Mouse (Mus musculus): ENCODE measurements at regions not wholly inside any gene's neighbourhood (a gene's known extent, or its start where the extent isn't known, plus 50 kb on each side); places are given as distances from the start of the nearest gene placed in this dataset.
A peak's percentile ranks its signal among the peaks of the same experiment; 100 is the strongest.

- peak; percentile 9 for DNase-seq (ENCODE audit: low spot score)
Observed at GRCm38 (mm10) chr1:90288892-90289731, 85.3 kb downstream of the Ackr3 start.

DNA sequence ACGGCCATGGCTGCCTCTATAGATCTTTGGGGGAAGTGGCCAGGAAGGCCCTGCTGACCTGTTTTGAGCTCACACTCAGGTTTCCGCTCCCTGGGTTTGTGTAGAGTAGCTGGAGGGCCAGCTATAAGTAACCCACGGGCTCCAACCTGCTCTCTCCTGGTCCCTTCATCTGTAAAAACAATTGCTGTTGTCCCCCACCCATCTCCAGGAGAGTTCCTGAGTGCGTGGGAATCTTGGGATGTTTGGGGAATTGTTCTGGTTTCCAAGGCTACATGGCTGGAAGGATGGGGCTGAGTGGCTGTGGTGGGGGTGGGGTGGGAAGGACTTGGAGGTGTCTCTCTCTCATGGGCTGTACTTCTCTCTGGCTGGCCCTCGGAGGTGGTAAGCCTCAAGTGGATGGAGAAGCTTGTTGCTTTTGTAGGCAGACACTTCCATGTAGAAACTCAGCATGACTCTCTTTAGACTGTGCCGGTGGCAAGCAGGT, 86.0 kb downstream of the Ackr3 start:
- DNase-seq (ENCODE audit: low spot score): no peak

DNA sequence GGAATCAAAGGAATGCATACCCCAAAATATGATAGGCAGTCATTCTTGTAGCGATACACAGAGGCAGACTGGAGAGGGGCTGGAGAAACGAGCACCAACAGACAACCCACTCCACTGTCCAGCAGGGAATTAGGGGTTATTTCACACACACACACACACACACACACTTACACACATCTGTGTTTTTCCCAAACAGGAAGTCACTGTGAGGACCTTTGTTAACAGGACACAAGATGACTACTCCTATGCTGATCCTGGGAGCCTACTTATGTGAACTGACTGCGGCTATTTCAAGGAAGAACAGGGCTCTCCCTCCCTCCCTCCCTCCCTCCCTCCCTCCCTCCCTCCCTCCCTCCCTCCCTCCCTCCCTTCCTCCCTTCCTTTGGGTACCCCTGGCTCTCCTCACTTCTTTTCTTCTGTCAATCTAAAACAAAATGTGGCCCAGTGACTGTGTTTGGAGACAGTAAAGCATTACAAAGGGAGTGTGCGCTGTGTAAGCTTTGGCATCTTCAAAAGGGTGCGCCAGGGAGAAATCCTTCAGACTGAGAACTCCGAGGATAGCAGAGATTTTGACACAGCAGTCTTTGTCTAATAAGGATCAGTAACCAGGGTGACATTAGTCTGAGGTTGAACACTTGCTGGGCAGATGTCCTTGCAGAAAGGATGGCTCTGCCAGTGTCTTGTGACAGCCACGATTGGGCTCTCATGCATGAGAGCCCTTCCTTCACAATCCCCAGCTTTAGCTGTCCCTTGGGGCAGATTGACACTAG, 86.8 kb downstream of the Ackr3 start:
- DNase-seq (ENCODE audit: low spot score): no peak

GRCm38 (mm10) chr1:90291256-90291655, 87.5 kb downstream of the Ackr3 start:
- no peak for DNase-seq (ENCODE audit: low spot score)

GRCm38 (mm10) chr1:90297751-90298150, 94.0 kb downstream of the Ackr3 start:
- DNase-seq (ENCODE audit: low spot score): no peak

DNA sequence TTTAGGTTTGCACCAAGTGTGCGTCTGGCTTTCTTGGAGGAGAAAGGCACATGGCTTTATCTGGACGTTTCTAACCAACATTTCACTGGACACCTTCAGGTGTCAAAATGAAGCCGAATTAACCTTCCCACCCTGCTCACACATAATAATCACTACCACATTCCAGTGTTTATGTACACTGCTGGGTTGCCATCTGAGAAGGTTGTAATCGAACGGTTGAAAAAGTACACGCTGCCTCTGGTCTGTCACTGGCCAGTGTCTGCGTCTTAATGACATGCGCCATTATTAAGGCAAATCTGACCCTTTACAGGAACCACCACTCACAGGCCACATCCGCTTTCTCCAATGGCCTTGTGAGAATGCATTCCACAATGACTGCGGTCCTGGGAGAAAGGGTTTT, 96.4 kb downstream of the Ackr3 start:
- DNase-seq (ENCODE audit: low spot score): no peak

DNA sequence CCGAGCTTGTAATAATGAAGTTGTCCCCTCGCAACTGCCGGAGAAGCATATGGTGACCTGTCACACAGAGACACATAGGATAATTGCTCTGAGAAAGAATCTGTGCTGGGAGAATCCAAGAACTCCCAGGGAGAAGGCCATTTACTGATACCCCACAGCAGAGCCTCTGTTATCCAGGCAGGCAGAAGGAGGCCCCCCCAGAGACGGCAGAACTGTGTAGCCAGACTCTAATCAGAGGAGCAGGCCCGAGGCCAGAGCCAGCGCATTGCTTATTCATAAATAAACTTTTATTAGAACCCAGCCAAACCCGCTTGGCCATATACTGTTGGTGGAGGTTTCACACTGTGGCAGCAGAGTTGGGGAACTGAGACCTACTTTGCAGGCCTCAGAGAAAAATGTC, 100.6 kb downstream of the Ackr3 start:
- DNase-seq (ENCODE audit: low spot score): no peak

- no peak for DNase-seq (ENCODE audit: low spot score)
Observed at GRCm38 (mm10) chr1:90311016-90311415, 107.2 kb downstream of the Ackr3 start.

DNA sequence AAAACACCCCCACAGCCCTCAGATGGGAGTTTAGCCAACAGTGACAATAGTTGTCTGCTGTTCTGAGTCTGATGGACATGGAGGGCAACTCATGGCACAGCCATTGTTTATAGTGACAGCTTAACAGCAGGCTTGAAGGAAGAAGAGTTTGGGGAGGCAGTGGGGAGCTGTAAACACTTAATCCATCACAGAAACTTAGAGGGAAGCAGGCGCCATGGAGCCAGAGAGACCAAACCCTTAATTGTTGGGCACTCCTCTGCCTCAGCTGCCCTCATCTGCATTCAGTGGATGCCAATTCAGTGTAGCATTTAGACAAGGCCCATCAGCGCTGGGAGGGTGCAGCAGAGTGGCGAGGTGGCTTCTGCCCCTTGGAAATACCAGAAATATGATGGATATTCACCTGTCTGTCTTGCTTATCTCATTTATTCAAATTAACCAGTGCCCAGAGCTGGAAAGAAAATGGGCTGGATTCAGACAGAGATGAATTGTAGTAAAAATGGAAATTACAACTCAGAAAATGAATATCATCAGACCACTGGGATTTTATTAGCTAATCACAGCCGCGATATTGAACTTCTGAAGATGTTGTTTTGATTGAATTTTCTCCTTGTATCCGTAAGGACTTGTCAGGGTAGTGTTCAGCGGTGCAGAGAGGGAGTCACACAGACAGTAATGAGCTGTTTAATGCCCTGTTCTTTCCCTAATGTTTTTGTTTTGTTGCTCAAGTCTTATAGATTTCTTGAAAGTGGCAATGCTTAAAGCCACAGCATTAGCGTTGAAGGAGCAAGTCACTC, 108.1 kb downstream of the Ackr3 start:
- no peak for DNase-seq (ENCODE audit: low spot score)

- no peak for DNase-seq (ENCODE audit: low spot score)
Observed at GRCm38 (mm10) chr1:90313750-90314359, 110.1 kb downstream of the Ackr3 start.

DNA sequence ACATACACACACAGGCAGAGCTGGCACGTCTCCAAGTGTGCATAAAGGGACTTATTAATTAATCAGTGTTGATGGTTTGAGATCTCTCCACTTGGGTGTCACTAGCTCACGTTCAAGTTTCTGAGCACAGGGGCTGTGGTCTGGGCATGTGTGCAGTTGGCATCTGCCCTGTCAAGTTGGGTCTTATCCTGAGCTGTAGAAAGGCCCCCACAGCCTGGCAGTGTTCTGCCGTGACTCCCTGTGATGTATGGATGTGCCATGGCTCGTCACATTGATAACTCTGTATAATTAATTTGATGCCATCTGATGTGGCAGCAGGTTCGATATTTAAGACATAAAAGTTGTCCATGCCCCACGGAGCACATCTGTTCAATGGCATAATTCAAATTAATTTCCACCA, 114.1 kb downstream of the Ackr3 start:
- no peak for DNase-seq (ENCODE audit: low spot score)

- DNase-seq (ENCODE audit: low spot score): no peak
Observed at GRCm38 (mm10) chr1:90318502-90318901, 114.7 kb downstream of the Ackr3 start.

GRCm38 (mm10) chr1:90320518-90320917, 116.7 kb downstream of the Ackr3 start:
- no peak for DNase-seq (ENCODE audit: low spot score)

- DNase-seq (ENCODE audit: low spot score): no peak
Observed at GRCm38 (mm10) chr1:90321501-90321900, 117.7 kb downstream of the Ackr3 start.

DNA sequence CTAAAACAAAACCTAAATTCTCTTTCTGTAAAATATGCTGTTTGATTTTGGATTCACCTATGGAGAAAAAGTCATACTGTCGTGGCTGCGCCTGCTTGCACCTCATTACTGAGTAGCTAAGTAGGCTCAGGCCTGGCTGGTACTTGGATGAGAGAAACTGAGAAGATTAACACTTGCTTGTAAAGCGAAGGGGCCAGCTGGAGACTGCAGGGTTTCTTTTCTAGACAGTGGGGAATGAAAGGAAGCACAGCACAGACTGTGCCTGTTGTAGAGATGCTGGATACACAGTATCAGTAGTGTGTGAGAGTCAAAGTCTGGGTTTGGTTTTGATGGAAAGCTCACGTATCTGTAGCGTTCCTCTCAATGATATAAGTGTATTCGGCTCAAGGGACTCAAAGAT, 123.5 kb downstream of the Ackr3 start:
- DNase-seq (ENCODE audit: low spot score): no peak

- no peak for DNase-seq (ENCODE audit: low spot score)
Observed at GRCm38 (mm10) chr1:90332531-90332930, 128.8 kb downstream of the Ackr3 start.

DNA sequence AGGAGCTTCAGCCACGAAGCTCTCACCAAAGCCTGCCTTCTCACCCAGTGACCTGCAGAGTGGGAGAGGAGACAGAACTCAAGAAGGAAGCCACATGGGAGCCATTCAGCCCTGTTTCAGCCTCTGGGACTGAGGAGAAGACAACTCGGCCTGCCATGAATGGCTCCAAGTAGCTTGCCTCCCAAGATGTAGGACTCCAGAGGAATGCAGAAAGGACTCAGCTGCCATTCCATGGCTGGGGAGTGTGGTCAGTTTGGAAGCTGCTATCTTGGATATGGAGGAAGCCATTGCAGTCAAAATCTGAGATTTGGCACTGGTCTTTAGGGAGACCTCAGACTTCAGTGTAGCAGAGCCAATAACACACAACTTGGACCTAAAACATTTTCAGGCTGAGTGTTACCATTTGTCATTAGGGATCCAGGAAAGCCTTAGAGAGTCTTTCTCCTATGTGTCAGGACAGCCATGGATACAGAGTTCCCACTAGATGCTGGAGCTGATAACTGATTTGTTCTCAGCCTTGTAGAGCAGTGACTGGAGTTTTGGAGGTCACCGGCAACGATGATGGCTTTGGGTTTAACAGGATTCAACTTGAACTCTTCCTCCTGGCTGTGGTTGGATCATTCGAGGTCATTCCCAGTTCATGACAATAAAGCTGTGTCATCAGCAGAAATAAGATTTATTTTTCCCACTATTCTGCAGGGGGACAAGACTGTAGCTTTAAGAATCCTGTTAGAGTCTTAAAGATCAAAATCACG, 130.1 kb downstream of the Ackr3 start:
- DNase-seq (ENCODE audit: low spot score): no peak

GRCm38 (mm10) chr1:90335001-90335747, 131.4 kb downstream of the Ackr3 start:
- peak; percentile 50 for DNase-seq (ENCODE audit: low spot score)

DNA sequence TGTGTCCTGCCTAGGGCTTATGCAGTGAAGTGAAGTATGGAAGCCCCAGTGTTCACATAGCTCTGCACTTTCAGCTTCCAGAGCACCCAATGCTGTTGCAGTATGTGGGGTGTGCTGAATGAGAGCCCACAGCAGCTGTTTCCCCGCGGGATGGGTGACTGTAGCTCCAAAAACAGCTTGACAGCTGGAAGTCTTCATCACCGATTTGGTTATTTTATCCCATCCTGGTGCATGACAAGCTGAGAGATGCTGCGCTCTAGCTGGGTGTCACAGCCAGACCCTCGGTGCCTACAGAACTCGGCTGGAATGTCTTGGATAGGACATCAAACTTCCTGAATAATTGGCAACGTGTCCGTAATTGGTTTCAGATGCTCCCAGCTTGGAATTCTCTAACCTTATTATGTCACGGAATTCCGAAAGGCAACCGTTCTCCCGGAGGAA, 134.1 kb downstream of the Ackr3 start:
- DNase-seq (ENCODE audit: low spot score): no peak

- no peak for DNase-seq (ENCODE audit: low spot score)
Observed at GRCm38 (mm10) chr1:90342346-90342745, 138.6 kb downstream of the Ackr3 start.

Measured in ovary, adult 18-20 months (tissue).